Mouse (Mus musculus): Measurements from ENCODE around the gene Smyd3. TPM values are rescaled to one million over a fixed set of nuclear protein-coding genes. Genes with fewer than 3 reads are reported as not detected.
A peak's percentile ranks its signal among the peaks of the same experiment; 100 is the strongest.

Gene Smyd3
- polyA plus RNA-seq, 1 experiment = 19.9 TPM

DNA sequence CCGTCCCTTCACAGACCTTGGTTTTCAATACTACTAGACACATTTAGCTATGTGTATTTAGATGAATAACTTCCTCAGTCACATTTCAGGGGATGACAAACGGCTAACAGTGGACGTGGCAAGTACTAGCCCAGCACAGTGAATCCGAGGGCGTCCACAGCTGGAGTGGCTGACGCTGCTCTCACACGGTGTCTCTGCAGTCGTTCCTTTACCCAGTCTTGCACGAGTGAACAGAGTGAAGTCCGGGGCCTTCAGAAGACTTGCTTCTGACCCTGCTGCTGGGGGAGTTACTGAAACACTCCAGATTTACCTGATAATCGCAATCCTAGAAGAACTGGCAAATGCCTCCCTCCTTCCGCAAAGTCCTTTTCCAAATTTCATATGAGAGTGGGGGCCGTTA, 74.0 kb downstream of the Smyd3 start:
- Histone ChIP-seq H3K27ac (ENCODE audit: insufficient read depth, low read depth, low read length) (no peak overlapping the region), H3K4me1 (ENCODE audit: control insufficient read depth, insufficient read depth, low read length) (no peaks in the 10 kb centered on the region), H3K4me3 (ENCODE audit: insufficient read depth, low read length) (no peak overlapping the region)
- TF ChIP-seq POLR2A (IDR thresholded peaks at IDR 0.05; ENCODE audit: borderline replicate concordance, low read depth, low read length) = no peak

GRCm38 (mm10) chr1:179443423-179443822, 74.4 kb downstream of the Smyd3 start:
- Histone ChIP-seq H3K27ac (ENCODE audit: insufficient read depth, low read depth, low read length) (no peak overlapping the region), H3K4me3 (ENCODE audit: insufficient read depth, low read length) (no peak overlapping the region), H3K4me1 (ENCODE audit: control insufficient read depth, insufficient read depth, low read length) (no peaks in the 10 kb centered on the region)
- no peak for TF ChIP-seq POLR2A (IDR thresholded peaks at IDR 0.05; ENCODE audit: borderline replicate concordance, low read depth, low read length)
- TF ChIP-seq CTCF (IDR thresholded peaks at IDR 0.05; ENCODE audit: low read depth, low read length) = no peak

DNA sequence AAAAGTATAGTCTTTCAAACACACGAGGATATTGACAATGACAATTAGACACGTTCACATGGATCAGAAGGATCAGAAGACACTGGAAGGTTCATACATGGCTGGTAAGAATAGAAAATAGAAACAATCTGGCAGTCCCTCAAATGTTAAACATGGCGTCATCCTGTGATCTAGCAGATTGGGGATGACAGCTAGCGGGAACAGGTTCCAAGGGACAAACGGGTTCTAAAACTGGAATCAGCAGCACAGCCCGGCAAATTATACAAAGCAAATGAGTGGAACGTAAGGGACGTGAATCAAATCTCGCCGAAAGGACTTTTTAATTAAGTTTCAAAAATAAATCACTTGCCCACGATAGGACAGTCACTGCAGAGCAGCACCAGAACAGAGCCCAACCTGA, 81.2 kb downstream of the Smyd3 start:
- H3K27ac ChIP-seq (ENCODE audit: insufficient read depth, low read depth, low read length) = no peak overlapping the region
- H3K4me3 ChIP-seq (ENCODE audit: insufficient read depth, low read length) = no peak overlapping the region
- no peak for TF ChIP-seq POLR2A (IDR thresholded peaks at IDR 0.05; ENCODE audit: borderline replicate concordance, low read depth, low read length)
- no peak for TF ChIP-seq CTCF (IDR thresholded peaks at IDR 0.05; ENCODE audit: low read depth, low read length)
- peaks cover 21% of the 10 kb centered on the region for H3K4me1 ChIP-seq (ENCODE audit: control insufficient read depth, insufficient read depth, low read length)

DNA sequence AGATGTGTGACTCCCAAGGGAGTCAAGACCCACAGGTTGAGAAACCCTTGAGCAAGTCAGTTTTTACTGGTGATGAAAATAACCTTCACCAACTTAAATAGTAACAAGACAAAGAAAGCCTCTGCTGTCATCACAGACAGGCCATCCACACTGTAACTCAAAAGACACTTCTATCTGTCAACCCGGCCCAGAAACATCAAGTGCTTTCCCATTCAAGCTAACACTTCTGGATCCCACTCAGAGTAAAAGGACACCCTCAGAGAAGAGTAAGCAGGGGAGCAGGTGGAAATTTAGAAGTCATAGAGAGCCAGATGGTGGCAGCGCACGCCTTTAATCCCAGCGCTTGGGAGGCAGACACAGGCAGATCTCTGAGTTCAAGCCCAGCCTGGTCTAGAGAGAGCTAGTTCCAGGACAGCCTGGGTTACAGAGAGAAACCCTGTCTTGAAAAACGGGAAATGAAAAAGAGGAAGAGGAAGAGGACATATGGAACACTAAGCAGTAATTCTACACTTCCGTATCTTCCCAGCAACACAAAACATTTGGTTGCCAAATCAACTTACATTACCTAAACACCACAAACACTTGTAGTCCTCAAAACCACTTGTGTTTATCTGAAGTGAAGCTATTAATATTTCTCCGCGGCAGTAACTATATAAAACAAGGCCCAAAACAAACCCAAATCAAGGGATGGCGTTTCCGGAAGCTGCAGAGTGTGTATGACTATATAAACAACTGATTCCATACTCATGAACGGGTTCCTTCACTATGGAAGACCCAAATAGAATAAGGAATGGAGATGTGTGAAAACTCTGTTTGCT, 83.2 kb downstream of the Smyd3 start:
- H3K4me3 ChIP-seq (ENCODE audit: insufficient read depth, low read length) = no peak overlapping the region
- H3K4me1 ChIP-seq (ENCODE audit: control insufficient read depth, insufficient read depth, low read length) = peaks cover 21% of the 10 kb centered on the region
- no peak for TF ChIP-seq CTCF (IDR thresholded peaks at IDR 0.05; ENCODE audit: low read depth, low read length)
- TF ChIP-seq POLR2A (IDR thresholded peaks at IDR 0.05; ENCODE audit: borderline replicate concordance, low read depth, low read length) = no peak
- peak overlapping the region; percentile 78 for H3K27ac ChIP-seq (ENCODE audit: insufficient read depth, low read depth, low read length)

DNA sequence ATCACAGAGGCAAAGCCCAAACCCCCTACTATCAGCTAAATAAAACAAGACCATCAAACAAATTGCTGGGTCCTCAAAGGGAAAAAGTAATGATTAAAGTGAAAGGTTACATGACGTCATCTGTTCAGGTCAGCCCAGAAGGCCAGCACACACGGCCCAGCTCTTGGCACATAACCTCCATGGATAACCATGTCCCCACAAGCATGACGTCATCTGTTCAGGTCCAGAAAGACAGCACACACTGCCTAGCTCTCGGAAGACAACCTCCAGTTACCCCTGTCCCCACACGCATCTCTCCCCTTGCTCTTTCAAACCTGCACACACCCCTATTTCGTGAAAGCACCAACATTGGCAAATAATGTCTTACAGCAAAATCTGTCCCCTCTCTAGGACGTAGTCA, 84.0 kb downstream of the Smyd3 start:
- H3K27ac ChIP-seq (ENCODE audit: insufficient read depth, low read depth, low read length) = peak overlapping the region; percentile 78
- TF ChIP-seq POLR2A (IDR thresholded peaks at IDR 0.05; ENCODE audit: borderline replicate concordance, low read depth, low read length) = no peak
- no peak for TF ChIP-seq CTCF (IDR thresholded peaks at IDR 0.05; ENCODE audit: low read depth, low read length)
- peaks cover 21% of the 10 kb centered on the region for H3K4me1 ChIP-seq (ENCODE audit: control insufficient read depth, insufficient read depth, low read length)
- H3K4me3 ChIP-seq (ENCODE audit: insufficient read depth, low read length) = no peak overlapping the region

GRCm38 (mm10) chr1:179433355-179433754, 84.5 kb downstream of the Smyd3 start:
- no peak for TF ChIP-seq POLR2A (IDR thresholded peaks at IDR 0.05; ENCODE audit: borderline replicate concordance, low read depth, low read length)
- no peak for TF ChIP-seq CTCF (IDR thresholded peaks at IDR 0.05; ENCODE audit: low read depth, low read length)
- Histone ChIP-seq H3K4me1 (ENCODE audit: control insufficient read depth, insufficient read depth, low read length) (peaks cover 21% of the 10 kb centered on the region), H3K27ac (ENCODE audit: insufficient read depth, low read depth, low read length) (no peak overlapping the region), H3K4me3 (ENCODE audit: insufficient read depth, low read length) (no peak overlapping the region)

DNA sequence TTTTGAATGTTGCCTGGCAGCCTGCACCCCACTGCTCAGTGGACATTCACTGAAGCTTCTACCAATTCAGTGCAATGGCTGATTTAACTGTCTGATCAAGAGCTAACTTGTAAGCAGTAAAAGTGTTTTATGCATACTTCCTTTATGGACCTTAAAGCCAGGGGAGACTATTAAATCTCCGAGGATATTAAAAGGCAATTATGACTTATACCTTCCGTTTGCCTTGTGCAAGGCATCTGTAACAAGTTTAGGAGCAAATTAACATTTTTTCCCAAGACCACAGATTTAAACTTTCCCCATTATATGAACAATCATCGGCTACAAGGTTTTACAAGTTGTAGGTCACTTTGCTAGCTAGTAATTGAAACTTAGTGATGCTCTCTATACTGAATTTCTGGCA, 87.8 kb downstream of the Smyd3 start:
- H3K4me3 ChIP-seq (ENCODE audit: insufficient read depth, low read length) = no peak overlapping the region
- TF ChIP-seq POLR2A (IDR thresholded peaks at IDR 0.05; ENCODE audit: borderline replicate concordance, low read depth, low read length) (no peak), CTCF (IDR thresholded peaks at IDR 0.05; ENCODE audit: low read depth, low read length) (no peak)
- peaks cover 18% of the 10 kb centered on the region for H3K4me1 ChIP-seq (ENCODE audit: control insufficient read depth, insufficient read depth, low read length)
- H3K27ac ChIP-seq (ENCODE audit: insufficient read depth, low read depth, low read length) = no peak overlapping the region

GRCm38 (mm10) chr1:179424879-179425472, 92.9 kb downstream of the Smyd3 start:
- no peak overlapping the region for H3K4me3 ChIP-seq (ENCODE audit: insufficient read depth, low read length)
- peaks cover 8% of the 10 kb centered on the region for H3K4me1 ChIP-seq (ENCODE audit: control insufficient read depth, insufficient read depth, low read length)
- H3K27ac ChIP-seq (ENCODE audit: insufficient read depth, low read depth, low read length) = no peak overlapping the region
- TF ChIP-seq POLR2A (IDR thresholded peaks at IDR 0.05; ENCODE audit: borderline replicate concordance, low read depth, low read length) (no peak), CTCF (IDR thresholded peaks at IDR 0.05; ENCODE audit: low read depth, low read length) (no peak)

GRCm38 (mm10) chr1:179419091-179419490, 98.8 kb downstream of the Smyd3 start:
- TF ChIP-seq POLR2A (IDR thresholded peaks at IDR 0.05; ENCODE audit: borderline replicate concordance, low read depth, low read length) (no peak), CTCF (IDR thresholded peaks at IDR 0.05; ENCODE audit: low read depth, low read length) (no peak)
- Histone ChIP-seq H3K4me1 (ENCODE audit: control insufficient read depth, insufficient read depth, low read length) (no peaks in the 10 kb centered on the region; the same call in 1 of the 2 replicates), H3K27ac (ENCODE audit: insufficient read depth, low read depth, low read length) (no peak overlapping the region), H3K4me3 (ENCODE audit: insufficient read depth, low read length) (no peak overlapping the region)

GRCm38 (mm10) chr1:179408086-179408485, 109.8 kb downstream of the Smyd3 start:
- TF ChIP-seq CTCF (IDR thresholded peaks at IDR 0.05; ENCODE audit: low read depth, low read length) (no peak), POLR2A (IDR thresholded peaks at IDR 0.05; ENCODE audit: borderline replicate concordance, low read depth, low read length) (no peak)
- Histone ChIP-seq H3K27ac (ENCODE audit: insufficient read depth, low read depth, low read length) (no peak overlapping the region), H3K4me1 (ENCODE audit: control insufficient read depth, insufficient read depth, low read length) (peaks cover 3% of the 10 kb centered on the region), H3K4me3 (ENCODE audit: insufficient read depth, low read length) (no peak overlapping the region)

Data from bone marrow macrophage, adult 2 months (primary cell).